Mouse (Mus musculus): ENCODE data around the gene Npr1. TPM values are rescaled to one million over a fixed set of nuclear protein-coding genes. Genes with fewer than 3 reads are reported as not detected.

The Npr1 gene
- total RNA-seq (2015): not detected in 2 replicates
- total RNA-seq (2017): not detected in 2 replicates

DNA sequence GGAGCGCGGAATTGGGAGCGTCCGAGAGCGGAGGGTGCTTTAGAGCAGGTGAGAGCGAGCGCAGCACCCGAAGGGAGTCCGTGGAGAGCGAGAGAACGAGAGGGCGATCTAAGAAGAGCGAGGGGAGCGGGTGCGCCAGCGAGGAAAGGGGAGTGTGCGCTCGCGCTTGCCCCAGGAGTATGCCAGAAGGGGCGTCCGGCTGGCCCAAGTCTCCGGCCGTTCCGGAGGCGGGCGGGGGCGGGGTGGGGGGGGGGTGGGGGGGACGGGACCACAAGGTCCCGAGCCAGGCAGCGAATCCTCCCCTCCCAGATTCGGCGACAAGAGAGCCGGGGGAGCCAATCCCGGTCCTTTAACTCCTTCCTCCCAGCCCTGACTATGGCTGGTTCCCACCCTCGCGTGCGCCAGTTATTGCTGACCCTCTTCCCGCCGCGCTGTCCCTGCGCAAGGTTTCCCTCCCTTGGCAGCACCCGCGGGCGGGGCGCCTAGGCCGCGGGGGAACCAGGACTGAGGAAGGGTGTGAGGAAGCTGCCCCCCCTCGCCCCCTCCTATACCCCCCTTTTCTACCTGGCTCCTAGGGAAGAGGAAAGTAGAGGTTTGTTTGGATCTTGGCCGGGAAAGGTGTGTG is at the start of gene Npr1:
Gene Npr1 (minus strand): TSS at position 181 of the 625 bp plus-strand sequence.
- ATAC-seq (replicated peaks; ENCODE audit: poor library complexity): peak; percentile 13; the same call in 1 of the 2 replicates

DNA sequence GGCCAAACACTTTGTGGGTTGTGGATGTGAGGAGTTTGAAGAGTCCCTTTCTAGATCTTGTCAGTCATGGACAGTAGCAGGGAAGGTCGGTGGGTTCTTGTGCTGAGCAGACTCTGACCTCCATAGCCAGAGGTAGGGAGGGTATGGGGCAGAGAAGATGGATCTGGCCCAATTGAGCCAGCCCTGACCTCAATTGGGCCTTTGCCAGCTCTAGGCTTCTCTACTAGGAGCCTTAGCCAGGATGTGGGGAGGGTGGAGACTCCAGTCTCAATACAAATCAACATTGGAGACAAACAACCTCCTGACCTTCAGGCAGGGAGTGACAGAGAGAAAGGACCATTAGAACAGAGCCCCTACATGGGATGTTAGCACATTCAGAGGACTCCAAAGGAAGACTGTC is 49.6 kb upstream of the Npr1 start:
- ATAC-seq (replicated peaks; ENCODE audit: poor library complexity): no peak

GRCm38 (mm10) chr3:90514691-90515090 is 49.0 kb upstream of the Npr1 start:
- ATAC-seq (replicated peaks; ENCODE audit: poor library complexity): peak; percentile 78

DNA sequence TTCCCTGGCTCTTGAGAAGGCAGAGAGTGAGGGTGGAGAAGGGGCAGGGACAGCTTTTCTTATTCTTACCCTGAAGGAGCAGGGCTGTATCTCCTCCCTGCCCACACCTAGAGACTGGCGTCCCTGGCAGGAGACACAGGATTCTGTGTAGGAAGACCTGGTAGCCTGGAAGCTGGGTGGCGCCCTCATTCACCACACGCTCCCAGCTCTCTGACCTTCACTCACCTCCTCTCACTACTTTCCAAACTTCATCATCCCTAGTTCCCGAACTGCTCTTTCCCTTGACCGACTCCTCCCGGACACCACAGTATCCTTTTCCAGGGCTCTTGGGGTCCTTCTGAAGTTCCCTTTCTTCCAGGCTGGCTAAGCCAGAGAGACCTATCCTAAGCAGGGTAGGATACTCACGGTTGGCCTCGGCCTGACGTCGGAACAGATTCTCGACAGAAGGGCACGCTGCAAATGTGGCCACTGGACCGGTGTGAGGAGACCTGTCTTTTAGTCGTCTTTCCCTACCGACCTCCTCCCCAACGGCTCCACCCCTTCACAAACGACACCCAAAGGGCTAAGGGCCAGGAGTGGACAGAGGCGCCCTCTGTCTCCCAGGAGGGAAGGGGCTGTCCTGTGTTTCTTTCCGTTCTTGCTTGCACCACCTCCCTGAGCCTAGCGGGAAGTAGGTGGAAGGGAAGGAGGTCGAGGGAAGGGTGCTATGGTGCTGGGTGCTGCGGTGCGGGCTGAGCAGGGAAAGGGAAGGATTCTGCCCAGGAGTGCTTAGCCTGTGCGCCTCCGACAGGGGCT is 48.3 kb upstream of the Npr1 start, which contains the start of the genes S100a1 and S100a13:
Gene S100a1 (minus strand): TSS at position 597 of the 795 bp plus-strand sequence.
Gene S100a13 (plus strand): TSS at position 640 of the 795 bp plus-strand sequence.
- ATAC-seq (replicated peaks; ENCODE audit: poor library complexity): peak; percentile 71

DNA sequence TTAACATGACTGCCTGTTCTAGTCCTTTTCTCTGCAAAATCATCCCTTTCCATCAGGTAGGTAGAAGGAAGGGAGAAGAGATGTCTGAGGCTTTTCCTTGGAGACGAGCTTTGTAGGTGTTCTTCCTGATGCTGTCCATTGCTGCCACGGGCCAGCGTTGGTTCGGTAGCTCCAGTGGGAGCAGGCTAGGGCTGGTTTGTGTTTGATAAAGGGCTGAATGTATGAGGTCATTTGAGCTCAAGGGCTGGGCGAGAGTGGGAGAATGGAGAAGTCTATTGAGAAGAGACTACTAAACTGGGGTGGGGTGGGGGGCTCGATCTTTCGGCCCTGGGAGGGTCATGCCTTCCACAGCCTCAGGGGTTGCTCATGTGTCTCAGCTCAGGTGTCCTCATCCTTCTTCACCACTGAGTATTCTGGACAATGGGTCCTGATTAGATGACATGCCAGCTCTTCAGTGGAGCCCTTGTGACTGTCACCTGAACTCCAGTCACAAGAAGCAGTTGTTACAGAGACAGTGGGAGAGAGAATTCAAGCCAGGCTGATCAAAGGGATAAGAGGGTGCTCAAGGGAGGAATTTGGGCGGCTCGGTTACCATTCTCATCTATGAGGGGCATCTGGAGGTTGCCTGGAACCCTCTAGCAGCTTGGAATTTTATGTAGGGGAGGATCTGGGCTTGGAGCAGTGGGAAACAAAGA is 47.4 kb upstream of the Npr1 start:
- ATAC-seq (replicated peaks; ENCODE audit: poor library complexity): no peak

DNA sequence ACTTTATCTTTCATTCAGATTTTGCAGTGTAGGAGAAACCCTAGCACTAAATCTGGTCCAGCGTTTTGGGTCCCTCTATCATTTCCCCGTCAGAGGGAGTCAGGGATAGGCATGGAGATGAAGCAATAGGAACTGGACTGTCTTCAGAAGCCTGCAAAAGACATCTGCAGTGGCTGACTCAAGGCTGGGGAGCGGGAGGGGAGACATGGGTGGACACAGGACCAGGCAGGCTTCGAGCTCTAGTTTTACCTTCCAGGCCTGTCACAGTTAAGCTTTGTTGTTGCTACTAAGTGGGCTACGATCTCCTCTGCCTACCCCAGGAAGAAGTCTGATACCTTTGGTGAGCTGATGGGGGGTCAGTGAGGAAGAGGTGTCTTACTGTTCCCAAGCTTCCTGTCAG is 46.6 kb upstream of the Npr1 start:
- ATAC-seq (replicated peaks; ENCODE audit: poor library complexity): no peak

- ATAC-seq (replicated peaks; ENCODE audit: poor library complexity): no peak
Measured at GRCm38 (mm10) chr3:90509747-90510123, 44.1 kb upstream of the Npr1 start.

GRCm38 (mm10) chr3:90508950-90509746 is 43.5 kb upstream of the Npr1 start, which contains the start of gene Chtop:
TSS of gene Chtop (minus strand) at chr3:90509498.
- peak; percentile 80 for ATAC-seq (replicated peaks; ENCODE audit: poor library complexity)

DNA sequence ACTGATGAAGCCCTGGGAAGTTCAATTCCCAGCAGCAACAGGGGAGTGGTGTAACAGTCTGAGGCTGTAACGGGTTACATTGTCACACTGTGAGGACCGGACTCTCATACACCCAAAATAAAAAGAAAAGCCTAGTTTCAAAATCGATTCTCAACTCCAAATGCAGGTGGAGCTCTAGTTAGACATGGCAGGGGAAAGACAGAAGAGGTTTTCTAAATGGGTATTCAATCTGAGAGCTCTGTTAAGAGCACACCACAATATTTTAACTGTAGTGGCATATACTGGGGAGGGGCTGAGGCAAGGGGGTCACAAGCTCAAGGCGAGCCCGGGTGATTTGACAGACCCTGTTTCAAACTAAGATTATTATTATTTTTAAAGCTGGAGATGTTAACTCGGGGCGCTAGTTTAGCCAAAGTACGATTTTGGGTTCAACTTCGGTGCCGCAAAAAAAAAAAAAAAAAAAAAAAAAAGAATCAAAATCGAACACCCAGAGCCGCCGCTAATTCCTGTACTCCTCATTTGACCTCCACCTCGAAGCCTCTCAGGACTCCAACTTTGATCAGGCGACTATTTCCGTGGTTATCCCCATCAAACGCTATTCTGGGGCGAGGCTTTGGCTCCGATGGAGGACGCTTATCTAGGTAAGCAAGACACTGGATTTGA is 42.8 kb upstream of the Npr1 start:
- no peak for ATAC-seq (replicated peaks; ENCODE audit: poor library complexity)

DNA sequence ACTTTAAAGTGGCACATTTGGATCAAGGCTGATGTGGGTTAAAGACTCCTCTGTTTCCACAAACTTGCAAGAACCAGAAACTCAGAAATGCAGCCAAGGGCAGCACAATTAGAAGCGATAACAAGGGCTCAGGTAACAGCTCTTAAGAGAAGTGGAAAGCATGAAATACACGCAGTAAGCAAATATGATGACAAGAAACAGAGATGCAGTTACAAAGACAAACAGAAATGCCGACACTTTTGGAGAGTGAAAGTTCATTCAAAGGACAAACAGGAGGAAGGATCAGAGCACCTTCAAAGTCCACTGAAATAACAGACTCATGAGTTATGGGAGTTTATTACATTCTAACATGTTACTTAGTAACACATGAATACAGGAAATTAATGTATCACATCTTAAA is 40.7 kb upstream of the Npr1 start:
- ATAC-seq (replicated peaks; ENCODE audit: poor library complexity): no peak

DNA sequence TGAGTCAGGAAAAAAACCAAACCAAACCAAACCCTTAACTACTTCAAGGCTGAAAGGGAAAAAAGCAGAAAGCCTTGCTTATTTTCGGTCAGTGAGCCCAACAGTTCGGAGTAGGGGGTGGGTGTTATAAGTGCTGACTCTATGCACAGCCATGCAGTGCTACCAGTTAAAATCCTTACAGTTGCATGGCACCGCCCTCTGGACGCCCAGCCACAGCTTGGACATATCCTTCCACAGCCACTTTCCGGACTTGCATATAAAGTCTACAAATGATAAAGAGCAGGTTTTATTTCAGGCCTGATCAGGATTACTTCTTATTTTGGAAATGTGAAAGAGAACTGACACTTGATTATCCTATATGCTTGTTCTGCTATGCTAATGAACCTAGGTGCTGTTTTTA is 39.5 kb upstream of the Npr1 start:
- no peak for ATAC-seq (replicated peaks; ENCODE audit: poor library complexity)

DNA sequence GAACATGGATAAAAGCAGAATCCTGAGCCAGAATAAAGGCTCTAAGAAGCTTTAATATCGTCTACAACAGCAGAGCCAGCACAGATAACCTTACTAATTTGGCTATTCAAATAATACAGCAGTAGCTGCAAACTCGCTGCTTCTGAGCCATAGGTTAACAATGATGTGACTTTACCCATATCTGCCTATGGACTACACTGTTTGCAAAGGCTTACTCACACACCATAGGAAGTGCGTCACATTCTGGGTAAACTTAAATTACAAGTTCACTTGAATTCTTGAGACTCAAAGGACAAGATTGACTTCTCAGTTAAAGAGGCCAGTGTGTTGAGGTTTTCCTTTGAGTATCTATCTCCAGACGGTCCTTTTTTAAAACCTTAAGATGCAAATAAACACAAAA is 37.8 kb upstream of the Npr1 start:
- no peak for ATAC-seq (replicated peaks; ENCODE audit: poor library complexity)

DNA sequence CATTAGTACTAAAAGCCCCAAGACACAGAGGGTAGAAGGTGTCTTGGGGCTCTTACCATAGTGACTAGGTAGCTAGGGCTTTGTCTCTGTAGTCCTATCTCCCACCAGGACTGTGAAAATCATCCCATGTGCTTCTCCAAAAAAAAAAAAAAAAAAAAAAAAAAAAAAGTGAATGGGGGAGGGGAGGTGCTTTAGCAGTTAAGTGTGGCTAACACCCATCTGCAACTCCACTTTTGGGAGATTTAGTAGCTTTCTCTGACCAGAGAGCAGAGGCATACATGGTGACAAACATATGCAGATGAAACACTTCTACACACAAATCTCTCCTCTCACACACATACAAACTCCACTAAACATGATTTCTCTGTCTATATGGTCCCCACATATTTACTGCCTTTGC is 31.9 kb upstream of the Npr1 start:
- no peak for ATAC-seq (replicated peaks; ENCODE audit: poor library complexity)

- ATAC-seq (replicated peaks; ENCODE audit: poor library complexity): no peak
Measured at GRCm38 (mm10) chr3:90495850-90496525, 30.3 kb upstream of the Npr1 start.

- ATAC-seq (replicated peaks; ENCODE audit: poor library complexity): no peak
Measured at GRCm38 (mm10) chr3:90493831-90494540, 28.3 kb upstream of the Npr1 start.

- ATAC-seq (replicated peaks; ENCODE audit: poor library complexity): peak; percentile 21; the same call in 1 of the 2 replicates
Measured at GRCm38 (mm10) chr3:90491350-90491749, 25.7 kb upstream of the Npr1 start.

- ATAC-seq (replicated peaks; ENCODE audit: poor library complexity): peak; percentile 98
Measured at GRCm38 (mm10) chr3:90490696-90491256, 25.1 kb upstream of the Npr1 start, which contains the start of gene Snapin. TSS of gene Snapin (minus strand) at chr3:90491033.

DNA sequence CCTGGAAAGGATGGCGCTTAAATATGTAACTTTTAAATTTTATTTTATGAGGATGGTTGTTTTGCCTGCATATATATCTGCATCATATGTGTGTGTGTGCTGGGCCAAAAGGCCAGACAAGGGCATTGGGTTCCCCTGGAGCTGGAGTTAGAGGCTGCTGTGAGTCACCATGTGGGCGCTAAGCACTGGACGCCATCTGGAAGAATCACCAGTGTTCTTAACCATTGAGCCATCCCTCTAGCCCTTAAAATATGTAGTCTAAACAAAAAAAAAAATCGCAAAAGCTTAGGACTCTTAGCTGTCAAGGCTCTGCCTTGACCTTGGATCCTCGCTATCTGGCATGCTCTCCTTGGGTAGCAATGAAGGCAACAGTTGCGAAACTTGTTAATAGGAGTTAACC is 22.9 kb upstream of the Npr1 start:
- ATAC-seq (replicated peaks; ENCODE audit: poor library complexity): no peak

DNA sequence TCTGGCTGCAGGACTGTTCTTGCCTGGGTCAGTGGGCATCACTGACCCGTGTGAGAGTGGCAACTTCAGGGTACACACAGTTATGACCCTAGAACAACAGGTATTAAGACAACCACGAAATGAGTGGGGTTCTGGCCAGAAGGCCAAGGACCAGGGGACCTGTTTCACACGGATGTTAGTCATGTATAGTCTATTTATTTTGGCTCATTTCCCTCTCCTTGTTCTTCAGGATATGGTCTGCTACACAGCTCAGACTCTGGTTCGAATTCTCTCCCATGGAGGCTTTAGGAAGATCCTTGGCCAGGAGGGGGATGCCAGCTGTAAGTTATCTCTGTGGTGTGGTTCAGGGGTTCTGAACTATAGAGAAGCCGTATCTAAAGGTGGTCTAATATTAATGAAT is 21.3 kb upstream of the Npr1 start:
- ATAC-seq (replicated peaks; ENCODE audit: poor library complexity): no peak
